Mouse (Mus musculus): Measurements from ENCODE around the gene Cyp2d9. TPM values are rescaled to one million over a fixed set of nuclear protein-coding genes. Genes with fewer than 3 reads are reported as not detected.
"Not testable (repeated sequence)": the region's sequence is repeated elsewhere in the genome, so short reads cannot be mapped to it uniquely, and the experiment has no call there.

Cyp2d9 gene
- polyA plus RNA-seq (2015; fragmentation: Nextera tagmentation; extraction: Ambion mirVana) = not detected in 2 replicates

GRCm38 (mm10) chr15:82433137-82433536 is at the start of gene Cyp2d9:
Gene Cyp2d9, plus strand, starts transcription at chr15:82433437.
- H3K9ac ChIP-seq = no peak within 1 kb of the TSS
- no peak within 1 kb of the TSS for H3K4me2 ChIP-seq
- H3K4me3 ChIP-seq = no peak within 1 kb of the TSS
- H3K4me1 ChIP-seq (replicated peaks) = no peaks in the 10 kb centered on the region
- ATAC-seq (ENCODE audit: low FRiP score) = no peak
- H3K27me3 ChIP-seq = no peaks in the 10 kb centered on the region
- peaks cover 23% of the 10 kb centered on the region; the same call in 1 of the 2 replicates for H3K9me3 ChIP-seq
- no peaks in the 10 kb centered on the region for H3K36me3 ChIP-seq
- H3K27ac ChIP-seq = no peak within 1 kb of the TSS

- Histone ChIP-seq H3K4me1 (replicated peaks) (peaks cover 5% of the 10 kb centered on the region), H3K4me3 (no peak overlapping the region), H3K9me3 (no peaks in the 10 kb centered on the region), H3K4me2 (no peak overlapping the region), H3K9ac (no peak overlapping the region), H3K27me3 (no peaks in the 10 kb centered on the region), H3K27ac (no peak overlapping the region), H3K36me3 (no peaks in the 10 kb centered on the region)
- whole genome bisulfite sequencing = 89% methylated on average over 2 of the region's 2 CpGs
- no peak for ATAC-seq (ENCODE audit: low FRiP score)
Measured at GRCm38 (mm10) chr15:82385729-82386128, 47.5 kb upstream of the Cyp2d9 start.

- ATAC-seq (ENCODE audit: low FRiP score); H3K27me3 ChIP-seq; H3K9me3 ChIP-seq; H3K4me3 ChIP-seq; H3K9ac ChIP-seq; H3K27ac ChIP-seq; H3K4me1 ChIP-seq (replicated peaks); H3K4me2 ChIP-seq; H3K36me3 ChIP-seq: not testable (repeated sequence)
- 93% methylated on average over 10 of the region's 10 CpGs for WGBS
Measured at GRCm38 (mm10) chr15:82389916-82390315, 43.3 kb upstream of the Cyp2d9 start.

- H3K9me3 ChIP-seq; H3K27ac ChIP-seq; H3K4me1 ChIP-seq (replicated peaks); H3K4me2 ChIP-seq; H3K36me3 ChIP-seq; H3K27me3 ChIP-seq; H3K9ac ChIP-seq; ATAC-seq (ENCODE audit: low FRiP score); H3K4me3 ChIP-seq: not testable (repeated sequence)
- 91% methylated on average over 2 of the region's 2 CpGs for WGBS
Measured at GRCm38 (mm10) chr15:82393922-82394321, 39.3 kb upstream of the Cyp2d9 start, which contains the start of gene Cyp2d11. Gene Cyp2d11, minus strand, starts transcription at chr15:82394022.

GRCm38 (mm10) chr15:82395955-82396354 is 37.3 kb upstream of the Cyp2d9 start:
- H3K36me3 ChIP-seq; H3K27ac ChIP-seq; H3K4me1 ChIP-seq (replicated peaks); H3K4me3 ChIP-seq; H3K27me3 ChIP-seq; H3K9me3 ChIP-seq; H3K9ac ChIP-seq; H3K4me2 ChIP-seq; ATAC-seq (ENCODE audit: low FRiP score): not testable (repeated sequence)
- 90% methylated on average over 3 of the region's 3 CpGs for WGBS

GRCm38 (mm10) chr15:82401516-82401915 is 31.7 kb upstream of the Cyp2d9 start:
- H3K4me3 ChIP-seq = no peak overlapping the region
- ATAC-seq (ENCODE audit: low FRiP score) = no peak
- H3K9me3 ChIP-seq = no peaks in the 10 kb centered on the region
- no peaks in the 10 kb centered on the region for H3K27me3 ChIP-seq
- H3K4me1 ChIP-seq (replicated peaks) = no peaks in the 10 kb centered on the region
- H3K9ac ChIP-seq = no peak overlapping the region
- 23% methylated on average over 2 of the region's 2 CpGs for WGBS
- H3K36me3 ChIP-seq = no peaks in the 10 kb centered on the region
- no peak overlapping the region for H3K4me2 ChIP-seq
- no peak overlapping the region for H3K27ac ChIP-seq

GRCm38 (mm10) chr15:82402106-82402505 is 31.1 kb upstream of the Cyp2d9 start:
- no peaks in the 10 kb centered on the region for H3K36me3 ChIP-seq

GRCm38 (mm10) chr15:82402741-82403140 is 30.5 kb upstream of the Cyp2d9 start:
- no peak overlapping the region for H3K4me3 ChIP-seq
- H3K4me1 ChIP-seq (replicated peaks) = no peaks in the 10 kb centered on the region
- H3K9me3 ChIP-seq = no peaks in the 10 kb centered on the region
- H3K27me3 ChIP-seq = no peaks in the 10 kb centered on the region
- 84% methylated on average over 6 of the region's 6 CpGs for WGBS
- no peaks in the 10 kb centered on the region for H3K36me3 ChIP-seq
- no peak overlapping the region for H3K27ac ChIP-seq
- ATAC-seq (ENCODE audit: low FRiP score) = no peak
- H3K4me2 ChIP-seq = no peak overlapping the region
- no peak overlapping the region for H3K9ac ChIP-seq

More at GRCm38 (mm10) chr15:82402106-82402505, 31.1 kb upstream of the Cyp2d9 start:
- Histone ChIP-seq H3K4me3 (no peak overlapping the region), H3K27me3 (no peaks in the 10 kb centered on the region), H3K4me2 (no peak overlapping the region), H3K9me3 (no peaks in the 10 kb centered on the region), H3K27ac (no peak overlapping the region), H3K4me1 (replicated peaks) (no peaks in the 10 kb centered on the region), H3K9ac (no peak overlapping the region)
- ATAC-seq (ENCODE audit: low FRiP score) = no peak

GRCm38 (mm10) chr15:82403606-82404005 is 29.6 kb upstream of the Cyp2d9 start:
- no peak overlapping the region for H3K4me3 ChIP-seq
- 97% methylated on average over 9 of the region's 9 CpGs for WGBS
- no peaks in the 10 kb centered on the region for H3K36me3 ChIP-seq
- H3K4me1 ChIP-seq (replicated peaks) = no peaks in the 10 kb centered on the region
- no peaks in the 10 kb centered on the region for H3K27me3 ChIP-seq
- H3K9me3 ChIP-seq = no peaks in the 10 kb centered on the region
- H3K4me2 ChIP-seq = no peak overlapping the region
- H3K27ac ChIP-seq = no peak overlapping the region
- H3K9ac ChIP-seq = no peak overlapping the region
- no peak for ATAC-seq (ENCODE audit: low FRiP score)

- H3K4me2 ChIP-seq = no peak overlapping the region
- WGBS = 94% methylated on average over 3 of the region's 3 CpGs
- no peaks in the 10 kb centered on the region for H3K4me1 ChIP-seq (replicated peaks)
- no peak for ATAC-seq (ENCODE audit: low FRiP score)
- no peaks in the 10 kb centered on the region for H3K27me3 ChIP-seq
- H3K9me3 ChIP-seq = no peaks in the 10 kb centered on the region
- no peak overlapping the region for H3K27ac ChIP-seq
- no peaks in the 10 kb centered on the region for H3K36me3 ChIP-seq
- H3K9ac ChIP-seq = no peak overlapping the region
- no peak overlapping the region for H3K4me3 ChIP-seq
Measured at GRCm38 (mm10) chr15:82404163-82404562, 29.1 kb upstream of the Cyp2d9 start.

- 91% methylated on average over 6 of the region's 6 CpGs for WGBS
- no peak within 1 kb of the TSS for H3K4me2 ChIP-seq
- ATAC-seq (ENCODE audit: low FRiP score) = no peak
- H3K36me3 ChIP-seq = no peaks in the 10 kb centered on the region
- H3K9ac ChIP-seq = no peak within 1 kb of the TSS
- no peaks in the 10 kb centered on the region for H3K9me3 ChIP-seq
- no peak within 1 kb of the TSS for H3K27ac ChIP-seq
- H3K4me1 ChIP-seq (replicated peaks) = no peaks in the 10 kb centered on the region
- H3K27me3 ChIP-seq = no peaks in the 10 kb centered on the region
- H3K4me3 ChIP-seq = no peak within 1 kb of the TSS
Measured at GRCm38 (mm10) chr15:82406981-82407380, 26.3 kb upstream of the Cyp2d9 start, which contains the start of gene Cyp2d10. Gene Cyp2d10, minus strand, starts transcription at chr15:82407195.

GRCm38 (mm10) chr15:82407536-82407935 is 25.7 kb upstream of the Cyp2d9 start:
- Histone ChIP-seq H3K4me1 (replicated peaks) (no peaks in the 10 kb centered on the region), H3K9ac (no peak overlapping the region), H3K9me3 (no peaks in the 10 kb centered on the region), H3K4me3 (no peak overlapping the region), H3K27me3 (no peaks in the 10 kb centered on the region), H3K4me2 (no peak overlapping the region), H3K27ac (no peak overlapping the region), H3K36me3 (no peaks in the 10 kb centered on the region)
- 82% methylated on average over 4 of the region's 4 CpGs for WGBS
- no peak for ATAC-seq (ENCODE audit: low FRiP score)

Measured in hindbrain, embryonic 13.5 days (tissue).